Mouse (Mus musculus) MN1 (cell line): ENCODE data around the gene Eci1.
"Not testable (repeated sequence)": the region's sequence is repeated elsewhere in the genome, so short reads cannot be mapped to it uniquely, and the experiment has no call there.

Experiments used
- DNase-seq: peaks from one replicate; pipeline ENCODE4 v3.0.0-alpha.2; 2016; ENCODE audit warnings: low spot score

The Eci1 gene

DNA sequence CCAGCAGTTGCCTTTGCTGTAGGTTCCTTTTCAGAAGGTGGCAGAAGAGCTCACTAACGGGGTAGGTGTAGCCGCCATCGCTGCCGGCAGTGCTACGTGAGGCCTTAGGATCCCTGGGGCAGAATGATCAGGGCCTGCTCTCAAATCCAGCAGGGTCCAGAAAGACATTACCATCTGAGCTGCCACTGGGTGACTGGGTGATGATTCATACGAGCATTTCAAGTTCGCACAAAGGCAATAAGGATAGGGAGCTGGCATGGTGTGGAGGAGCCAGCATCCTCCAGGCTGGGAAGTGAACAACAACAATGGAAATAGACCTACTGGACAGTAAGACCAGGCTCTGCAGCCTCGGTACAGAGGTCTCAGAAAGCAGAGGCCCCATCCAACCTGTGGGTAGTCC, 13.9 kb downstream of the Eci1 start:
- DNase-seq = no peak

DNA sequence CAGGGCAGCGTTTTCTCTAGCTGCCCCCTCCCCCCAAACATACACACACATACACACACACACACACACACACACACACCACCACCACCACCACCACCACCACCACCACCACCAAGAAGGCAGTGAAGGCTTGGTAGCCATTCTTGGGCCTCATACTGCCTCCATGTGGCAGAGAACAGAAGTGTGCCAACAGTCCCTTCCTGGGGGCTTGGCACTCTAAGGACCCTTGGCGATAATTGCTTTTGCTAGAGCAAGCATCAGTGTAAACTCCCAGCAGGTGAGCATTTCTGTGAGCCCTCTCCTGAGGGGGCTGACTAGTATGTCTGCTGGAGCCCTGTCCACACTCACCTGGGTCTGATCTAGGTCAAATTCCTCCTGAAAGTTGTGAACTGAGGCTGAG, 14.7 kb downstream of the Eci1 start:
- DNase-seq = no peak

DNA sequence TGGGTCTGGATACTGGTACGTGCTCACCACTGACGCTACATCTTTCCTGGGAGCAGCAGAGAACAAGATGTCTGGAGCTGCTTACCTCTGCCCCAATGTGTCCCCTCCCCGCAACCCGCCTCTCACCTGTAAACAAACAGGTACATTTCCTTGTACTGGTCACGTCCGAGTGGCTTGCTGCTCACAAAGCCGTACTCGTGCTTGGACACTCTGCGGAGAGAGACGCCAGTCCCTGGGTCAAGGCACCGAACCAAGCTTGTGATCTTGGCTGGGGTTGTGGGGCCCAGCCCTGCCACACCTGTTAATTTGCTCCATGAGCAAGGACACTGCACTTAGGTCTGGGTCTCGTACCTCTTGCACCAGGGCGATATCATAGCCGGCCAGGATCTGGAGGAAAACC, 15.7 kb downstream of the Eci1 start:
- DNase-seq = no peak

DNA sequence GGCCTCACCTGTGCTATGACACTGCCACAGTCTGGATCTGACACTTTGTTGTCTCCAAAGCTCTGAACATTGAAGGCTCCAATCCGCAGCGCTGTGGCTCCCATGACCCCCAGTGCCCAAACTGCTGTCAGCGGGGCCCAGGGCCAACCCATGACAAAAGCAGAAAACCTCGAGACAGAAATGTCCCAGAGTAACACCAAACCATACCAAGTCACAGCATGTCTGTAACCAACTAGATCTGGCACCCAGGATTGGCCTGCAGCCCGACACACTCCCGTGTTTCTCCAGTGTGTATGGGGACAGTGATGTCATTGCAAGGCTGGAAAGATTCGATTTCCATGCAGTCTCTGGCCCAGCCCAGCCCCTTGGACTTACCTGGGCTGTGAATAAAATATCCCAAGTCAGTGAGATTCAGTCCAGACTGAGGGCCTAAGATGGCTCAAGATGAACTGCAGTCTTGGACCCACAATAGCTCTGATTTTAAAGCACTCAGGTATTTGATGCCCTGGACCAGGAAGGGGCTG, 16.3 kb downstream of the Eci1 start, which contains the start of gene Dnase1l2:
TSS of gene Dnase1l2 (minus strand) at position 474 of the 524 bp plus-strand sequence.
- no peak for DNase-seq

DNA sequence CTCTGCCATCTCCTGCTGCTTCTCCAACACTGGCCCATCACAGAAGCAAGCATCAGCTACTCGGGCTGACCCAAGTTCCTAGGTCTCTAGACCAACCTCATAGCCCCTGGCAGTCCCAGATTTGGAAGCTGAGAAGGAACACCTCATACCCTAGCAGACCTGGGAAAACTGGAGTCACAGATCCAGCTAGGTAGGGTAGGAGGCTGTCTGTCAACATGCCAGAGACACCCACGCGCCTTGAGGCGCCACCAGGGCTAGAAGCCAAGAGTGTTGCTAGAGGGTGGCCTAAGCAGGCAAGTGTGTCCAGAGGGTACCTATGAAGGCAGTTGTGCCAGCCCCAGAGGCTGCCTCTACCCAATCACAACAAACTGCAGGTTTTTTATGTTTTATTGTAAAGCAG, 17.0 kb downstream of the Eci1 start:
- no peak for DNase-seq

DNA sequence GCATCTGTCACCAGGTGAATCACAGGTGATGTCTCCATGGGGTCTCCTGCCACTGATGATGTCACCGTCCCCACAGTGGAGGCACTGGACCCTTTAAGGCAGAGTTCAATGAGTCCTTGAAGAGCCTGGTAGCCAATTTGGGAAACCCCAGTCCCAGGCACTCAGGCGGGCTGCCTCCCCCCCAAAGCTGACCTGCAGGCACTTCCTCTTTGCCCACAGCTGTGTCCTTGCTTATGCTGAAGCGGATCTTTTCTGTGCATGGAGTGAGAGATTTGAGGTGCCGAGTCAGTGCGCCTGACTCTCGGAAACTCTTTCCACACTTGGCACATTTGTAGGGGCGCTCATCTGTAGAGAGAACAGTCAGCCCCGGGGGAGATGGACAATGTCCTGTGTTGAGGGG, 20.1 kb downstream of the Eci1 start:
- no peak for DNase-seq

DNA sequence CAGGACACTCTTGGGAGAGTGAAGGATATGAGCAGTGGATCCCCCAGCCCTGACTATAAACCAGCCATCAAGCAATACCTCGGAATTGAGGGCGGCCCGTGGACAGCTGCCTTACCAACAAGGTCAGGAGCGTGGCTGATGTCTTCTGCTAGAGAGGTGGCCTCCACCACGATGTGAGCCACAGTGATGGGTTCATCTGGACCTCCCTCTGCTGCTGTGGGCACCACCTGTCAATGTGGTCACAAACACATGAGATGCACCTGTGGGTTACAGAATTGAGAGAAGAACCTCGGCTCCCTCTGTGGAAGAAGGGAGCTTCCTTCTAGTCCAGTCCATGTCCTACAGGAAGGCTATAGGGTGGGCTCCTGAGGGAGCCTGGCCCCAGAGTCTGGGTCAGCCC, 23.1 kb downstream of the Eci1 start:
- no peak for DNase-seq

DNA sequence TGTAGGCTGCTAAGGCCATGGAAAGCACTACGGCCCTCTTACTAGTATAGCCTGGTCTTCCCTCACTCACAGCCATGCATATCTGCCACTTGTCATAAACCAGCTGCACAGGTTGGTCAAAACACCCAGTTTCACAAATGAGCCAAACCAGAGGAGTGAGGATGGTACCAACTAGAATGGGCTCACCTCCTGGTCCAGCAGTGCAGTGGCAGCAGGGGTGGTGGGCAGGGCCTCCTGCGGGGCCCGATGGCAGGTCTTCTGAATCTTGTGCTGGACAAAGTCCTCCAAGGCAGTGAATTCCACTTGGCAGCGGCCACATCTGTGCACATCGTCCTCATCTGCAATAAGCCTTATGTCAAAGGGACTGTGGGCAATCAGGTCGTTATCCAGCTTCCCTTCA, 24.8 kb downstream of the Eci1 start:
- DNase-seq = no peak

DNA sequence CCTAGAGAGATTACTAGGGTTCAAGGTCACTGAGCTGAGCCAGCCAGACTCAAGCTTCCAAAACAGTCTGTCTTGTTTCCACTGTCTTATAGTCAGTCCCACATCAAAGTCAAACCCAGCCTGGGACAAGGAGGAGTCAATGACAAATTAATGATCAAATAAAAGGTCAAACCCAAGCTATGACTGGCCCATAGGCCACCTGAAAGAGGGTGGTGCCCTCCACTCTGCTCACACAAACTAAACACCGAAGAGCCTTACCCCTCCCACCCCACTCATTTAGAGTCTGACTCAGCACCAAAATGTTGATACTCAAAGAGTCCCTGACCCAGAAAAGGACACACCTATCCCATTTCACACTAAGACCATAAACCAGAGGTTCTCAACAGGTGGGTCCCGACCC, 26.9 kb downstream of the Eci1 start:
- no peak for DNase-seq

DNA sequence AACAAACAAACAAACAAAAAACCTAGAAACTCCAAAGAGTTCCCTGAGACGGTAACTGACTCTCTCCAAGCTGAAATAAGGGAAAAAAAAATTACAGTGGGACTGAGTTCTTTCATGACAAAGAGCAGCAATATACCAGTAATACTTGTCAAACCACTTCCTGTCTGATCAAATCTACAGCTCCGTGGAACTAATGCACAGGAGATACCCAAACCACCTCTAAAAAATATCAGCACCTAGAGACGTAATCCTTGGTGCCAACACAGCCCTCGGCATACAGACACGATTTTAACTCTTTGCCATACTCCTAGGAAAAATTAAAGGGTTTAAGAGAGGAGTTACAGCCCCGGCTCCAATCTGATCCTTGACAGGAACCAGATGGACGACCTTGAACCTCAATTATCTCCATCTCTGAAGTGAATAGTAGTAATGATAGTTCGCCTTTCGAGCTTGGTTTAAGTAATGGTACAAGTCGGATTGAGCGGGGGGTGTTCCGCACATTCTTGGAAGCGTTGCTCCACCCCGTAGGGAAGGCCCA, 27.8 kb downstream of the Eci1 start:
- no peak for DNase-seq

DNA sequence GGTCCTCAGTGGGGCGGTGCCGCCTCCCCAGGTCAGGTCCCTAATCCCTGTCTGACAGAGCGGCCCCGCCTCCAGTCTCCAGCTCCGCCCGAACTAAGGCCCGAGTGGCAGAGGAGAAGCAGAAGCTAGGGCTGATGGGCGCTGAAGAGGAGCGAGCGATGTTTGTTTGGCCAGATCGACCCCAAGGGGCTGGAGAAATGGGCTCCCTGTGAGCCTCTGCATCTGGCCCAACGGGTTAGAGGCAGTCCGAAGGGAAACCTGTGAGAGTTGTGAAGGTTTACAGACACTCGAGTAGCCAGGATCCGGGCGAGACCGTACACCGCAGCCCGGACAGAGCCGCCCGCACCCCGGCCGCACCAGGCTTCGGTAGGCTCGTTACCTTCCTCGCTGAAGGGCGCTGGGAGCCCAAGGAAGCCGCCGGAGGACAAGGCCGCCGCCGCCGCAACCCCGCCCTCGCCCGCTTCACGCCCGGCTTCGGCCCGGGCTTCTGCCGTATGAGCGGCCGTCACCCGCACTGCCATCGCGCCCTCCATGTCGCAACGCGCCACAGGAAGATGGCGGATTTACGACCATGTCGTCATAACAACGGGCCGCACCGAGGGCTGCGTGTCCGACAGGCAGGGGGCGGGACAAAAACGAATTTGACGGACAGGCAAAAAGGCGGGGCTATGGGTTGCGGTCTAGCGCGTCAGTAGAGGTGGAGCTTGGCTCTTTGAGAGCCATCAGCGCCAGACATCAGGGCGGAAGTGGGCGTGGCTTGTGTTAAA, 28.5 kb downstream of the Eci1 start:
- DNase-seq = peak; percentile 99

DNA sequence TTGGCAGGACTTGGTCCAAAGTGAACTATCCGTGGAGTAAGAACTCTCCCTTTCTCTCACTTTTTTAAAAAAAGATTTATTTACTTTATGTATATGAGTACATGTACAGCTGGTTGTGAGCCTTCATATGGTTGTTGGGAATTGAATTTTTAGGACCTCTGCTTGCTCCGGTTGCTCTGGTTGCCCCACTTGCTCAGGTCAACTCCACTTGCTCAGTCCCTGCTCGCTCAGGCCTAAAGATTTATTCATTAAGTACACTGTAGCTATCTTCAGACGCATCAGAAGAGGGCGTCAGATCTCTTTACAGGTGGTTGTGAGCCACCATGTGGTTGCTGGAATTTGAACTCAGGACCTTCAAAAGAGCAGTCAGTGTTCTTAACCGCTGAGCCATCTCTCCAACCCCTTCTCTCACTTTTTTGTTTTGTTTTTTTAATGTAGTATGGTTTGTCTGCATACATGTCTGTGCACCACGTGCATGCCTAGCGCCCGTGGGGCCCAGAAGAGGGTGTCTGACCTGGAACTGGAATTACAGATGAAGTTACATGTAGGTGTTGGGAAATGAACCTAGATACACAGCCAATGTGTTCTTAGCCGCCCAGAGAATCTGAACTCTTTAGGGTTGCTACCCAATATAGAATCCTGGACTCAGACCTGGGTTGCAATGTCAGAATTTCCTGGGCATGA, 29.2 kb downstream of the Eci1 start:
- DNase-seq = not testable (repeated sequence)

DNA sequence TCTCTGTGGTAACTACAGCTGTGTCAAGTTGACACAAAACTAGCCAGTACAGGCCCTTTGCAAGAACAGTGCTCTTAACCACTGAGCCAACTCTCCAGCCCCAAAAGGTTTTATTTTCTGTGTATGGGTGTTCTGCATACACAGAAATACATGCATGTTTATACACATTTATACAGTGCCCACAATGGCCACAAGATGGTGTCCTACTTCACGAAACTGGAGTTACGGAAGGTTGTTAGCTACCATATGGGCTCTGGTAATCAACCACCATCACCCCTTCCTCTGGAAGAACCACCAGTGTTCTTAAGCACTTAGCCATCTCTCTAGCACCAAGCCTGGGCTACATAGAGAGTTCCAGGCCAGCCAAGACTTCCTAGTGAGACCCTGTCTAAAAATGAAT, 35.1 kb downstream of the Eci1 start:
- DNase-seq = peak; percentile 80

DNA sequence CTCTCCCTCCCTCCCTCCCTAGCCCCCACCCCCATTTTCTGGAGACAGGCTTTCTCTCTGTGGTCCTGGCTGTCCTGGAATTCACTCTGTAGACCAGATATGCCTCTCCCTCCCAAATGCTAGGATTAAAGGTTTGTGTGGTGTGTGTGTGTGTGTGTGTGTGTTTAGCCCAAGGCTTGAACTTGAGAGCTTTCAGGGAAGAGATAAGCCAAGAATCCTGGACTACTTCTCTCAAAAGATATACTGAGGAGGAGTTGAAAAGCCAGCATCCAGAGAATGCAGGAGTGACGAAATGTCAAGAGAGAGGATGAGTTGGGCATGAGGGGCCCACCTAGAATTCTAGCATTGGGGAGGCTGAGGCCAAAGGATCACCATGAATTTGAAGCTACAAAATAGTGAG, 36.5 kb downstream of the Eci1 start:
- no peak for DNase-seq

DNA sequence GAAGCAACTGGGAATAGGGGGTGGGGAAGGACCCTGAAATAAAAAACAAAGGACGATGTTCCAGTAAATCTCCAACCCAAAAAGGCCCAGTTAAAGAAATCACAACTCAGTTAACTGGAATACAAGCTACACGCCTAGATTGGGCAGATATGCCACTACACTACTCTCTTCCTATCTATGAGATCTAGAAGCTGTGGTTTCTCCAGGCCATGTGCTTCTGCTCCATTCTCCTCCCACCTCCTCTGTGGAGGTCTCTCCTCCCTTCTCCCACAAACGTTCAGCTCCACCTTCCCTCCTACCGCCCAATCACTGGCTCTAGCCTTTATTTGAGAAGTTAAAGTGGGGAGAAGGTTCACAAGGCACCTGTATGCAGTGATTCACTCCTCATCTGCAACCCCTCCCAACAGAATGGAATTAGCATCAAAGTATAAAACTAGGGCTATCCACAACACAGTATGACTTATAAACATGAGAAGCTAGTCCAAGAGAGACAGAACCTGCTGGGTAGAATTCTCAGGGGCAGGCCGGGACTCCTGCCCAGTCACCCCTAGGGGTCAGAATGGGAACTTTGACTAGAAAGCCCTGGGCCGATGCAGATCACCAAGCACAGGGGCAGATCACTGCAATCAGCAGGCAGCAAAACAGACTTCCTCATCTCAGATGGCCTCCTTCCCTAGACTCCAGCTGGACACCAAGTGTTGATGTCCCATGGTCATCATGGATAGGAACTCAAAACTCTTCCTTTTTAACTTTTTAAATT, 37.1 kb downstream of the Eci1 start:
- DNase-seq = peak; percentile 80

DNA sequence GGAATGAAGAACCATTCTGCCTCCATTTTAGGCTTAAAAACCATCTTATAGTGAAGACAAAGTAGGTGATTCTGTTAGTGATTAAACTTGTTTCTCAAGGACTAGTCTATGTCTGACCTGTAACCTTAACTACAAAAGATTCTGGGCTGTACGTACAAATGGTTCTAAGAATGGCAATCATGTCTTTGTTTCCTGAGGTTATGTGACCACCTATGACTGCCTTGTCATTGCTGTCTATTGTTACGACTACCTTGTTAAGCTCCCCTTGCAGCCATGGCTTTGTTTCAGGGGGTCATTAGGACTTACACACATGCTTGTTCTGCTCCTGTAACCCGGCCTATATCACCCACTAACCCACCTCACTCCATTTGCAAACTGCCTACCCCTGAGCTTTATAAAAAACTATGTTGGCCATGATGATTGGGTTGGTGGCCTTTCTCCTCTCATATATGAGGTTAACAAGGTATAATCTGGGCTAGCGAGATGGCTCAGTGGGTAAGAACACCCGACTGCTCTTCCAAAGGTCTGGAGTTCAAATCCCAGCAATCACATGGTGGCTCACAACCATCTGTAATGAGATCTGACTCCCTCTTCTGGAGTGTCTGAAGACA, 42.3 kb downstream of the Eci1 start:
- DNase-seq = no peak

DNA sequence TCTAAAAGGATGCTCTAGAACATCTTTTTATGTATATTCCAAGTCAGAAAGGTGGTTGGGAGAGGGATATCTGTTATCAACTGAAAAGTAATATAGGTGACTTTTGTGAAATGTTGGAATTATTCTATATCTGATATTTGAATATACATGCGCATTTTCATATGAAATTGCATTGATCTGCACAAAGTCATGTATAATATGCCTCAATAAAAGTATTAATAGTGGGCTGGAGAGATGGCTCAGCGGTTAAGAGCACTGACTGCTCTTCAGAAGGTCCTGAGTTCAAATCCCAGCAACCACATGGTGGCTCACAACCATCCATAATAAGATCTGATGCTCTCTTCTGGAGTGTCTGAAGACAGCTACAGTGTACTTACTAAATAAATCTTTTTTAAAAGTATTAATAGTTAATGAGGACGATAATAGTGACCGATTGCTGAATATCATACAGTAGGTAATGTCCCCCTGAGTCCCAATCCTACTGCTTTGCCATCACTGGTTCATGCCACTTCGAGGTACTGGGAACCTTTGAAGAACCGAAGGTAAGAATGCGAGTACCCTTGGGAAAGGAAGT, 43.0 kb downstream of the Eci1 start:
- no peak for DNase-seq

DNA sequence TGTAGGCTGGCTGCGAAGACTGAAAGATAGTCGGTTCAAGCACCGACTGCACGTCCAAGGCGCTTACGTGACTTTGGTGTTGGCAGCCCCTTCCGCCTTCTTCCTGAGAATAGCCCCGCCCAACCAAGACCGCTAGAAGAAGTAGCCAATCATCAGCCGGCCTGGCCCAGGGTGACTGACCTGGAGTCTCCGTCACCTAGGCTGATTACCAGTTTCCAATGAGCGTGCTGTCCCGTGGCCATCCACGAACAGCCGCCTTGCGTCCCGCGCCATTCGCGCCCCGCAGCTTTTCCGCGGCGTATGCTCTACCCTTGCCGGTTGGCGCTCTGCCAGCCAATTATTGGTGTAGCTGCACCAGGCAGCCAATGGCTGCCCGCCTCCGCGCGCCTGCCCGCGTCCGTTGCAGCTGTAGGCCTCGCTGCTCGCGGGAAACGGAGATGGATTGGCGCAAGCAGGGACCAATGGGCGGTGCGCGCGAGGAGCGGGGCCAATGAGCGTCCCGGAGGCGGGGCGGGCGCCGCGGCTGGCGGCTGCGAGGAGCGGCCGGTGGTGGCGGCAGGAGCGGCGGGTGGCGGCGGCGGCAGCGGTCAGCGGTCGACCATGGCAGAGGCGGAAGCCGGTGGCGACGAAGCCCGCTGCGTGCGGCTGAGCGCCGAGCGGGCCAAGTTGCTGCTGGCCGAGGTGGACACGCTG, 43.6 kb downstream of the Eci1 start, which contains the start of the genes E4f1 and Pgp:
TSS of gene E4f1 (minus strand) at position 404 of the 693 bp plus-strand sequence.
TSS of gene Pgp (plus strand) at position 483 of the 693 bp plus-strand sequence.
- DNase-seq = peak; percentile 99

DNA sequence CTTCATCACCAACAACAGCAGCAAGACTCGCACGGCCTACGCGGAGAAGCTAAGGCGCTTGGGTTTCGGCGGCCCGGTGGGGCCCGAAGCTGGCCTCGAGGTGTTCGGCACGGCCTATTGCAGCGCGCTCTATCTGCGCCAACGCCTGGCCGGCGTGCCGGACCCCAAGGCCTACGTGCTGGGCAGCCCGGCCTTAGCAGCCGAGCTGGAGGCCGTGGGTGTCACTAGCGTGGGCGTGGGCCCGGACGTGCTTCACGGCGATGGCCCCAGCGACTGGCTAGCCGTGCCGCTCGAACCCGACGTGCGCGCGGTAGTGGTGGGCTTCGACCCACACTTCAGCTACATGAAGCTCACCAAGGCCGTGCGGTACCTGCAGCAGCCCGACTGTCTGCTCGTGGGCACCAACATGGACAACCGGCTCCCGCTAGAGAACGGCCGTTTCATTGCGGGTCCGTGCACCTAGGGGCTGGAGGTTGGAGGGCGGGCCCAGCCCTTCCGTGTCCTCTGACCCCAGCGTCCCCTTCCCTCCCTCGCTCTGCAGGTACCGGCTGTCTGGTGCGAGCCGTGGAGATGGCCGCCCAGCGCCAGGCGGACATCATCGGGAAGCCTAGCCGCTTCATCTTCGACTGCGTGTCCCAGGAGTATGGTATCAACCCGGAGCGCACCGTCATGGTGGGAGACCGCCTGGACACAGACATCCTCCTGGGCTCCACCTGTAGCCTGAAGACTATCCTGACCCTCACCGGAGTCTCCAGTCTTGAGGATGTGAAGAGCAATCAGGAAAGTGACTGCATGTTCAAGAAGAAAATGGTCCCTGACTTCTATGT, 44.5 kb downstream of the Eci1 start:
- DNase-seq = peak; percentile 64

DNA sequence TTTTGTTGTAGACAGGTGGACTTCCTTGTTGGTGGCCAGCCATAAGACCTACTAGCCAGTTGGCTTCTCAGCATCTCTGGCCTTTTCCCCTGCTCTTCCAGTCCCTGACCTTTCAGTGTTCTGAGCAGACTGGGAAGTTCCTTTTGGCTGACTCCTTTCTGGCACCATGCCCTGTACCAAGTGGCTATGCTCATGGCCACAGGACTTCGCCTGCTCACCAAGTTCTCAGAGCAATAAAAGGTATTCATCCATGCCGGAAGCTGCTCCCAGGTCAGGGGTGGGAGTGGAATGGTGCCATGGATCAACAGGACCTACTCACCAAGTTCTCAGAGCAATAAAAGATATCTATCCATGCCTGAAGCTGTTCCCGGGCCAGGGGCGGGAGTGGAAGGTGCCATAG, 46.1 kb downstream of the Eci1 start:
- peak; percentile 59 for DNase-seq
